Mouse (Mus musculus): ENCODE results near the gene Gja4.

DNA sequence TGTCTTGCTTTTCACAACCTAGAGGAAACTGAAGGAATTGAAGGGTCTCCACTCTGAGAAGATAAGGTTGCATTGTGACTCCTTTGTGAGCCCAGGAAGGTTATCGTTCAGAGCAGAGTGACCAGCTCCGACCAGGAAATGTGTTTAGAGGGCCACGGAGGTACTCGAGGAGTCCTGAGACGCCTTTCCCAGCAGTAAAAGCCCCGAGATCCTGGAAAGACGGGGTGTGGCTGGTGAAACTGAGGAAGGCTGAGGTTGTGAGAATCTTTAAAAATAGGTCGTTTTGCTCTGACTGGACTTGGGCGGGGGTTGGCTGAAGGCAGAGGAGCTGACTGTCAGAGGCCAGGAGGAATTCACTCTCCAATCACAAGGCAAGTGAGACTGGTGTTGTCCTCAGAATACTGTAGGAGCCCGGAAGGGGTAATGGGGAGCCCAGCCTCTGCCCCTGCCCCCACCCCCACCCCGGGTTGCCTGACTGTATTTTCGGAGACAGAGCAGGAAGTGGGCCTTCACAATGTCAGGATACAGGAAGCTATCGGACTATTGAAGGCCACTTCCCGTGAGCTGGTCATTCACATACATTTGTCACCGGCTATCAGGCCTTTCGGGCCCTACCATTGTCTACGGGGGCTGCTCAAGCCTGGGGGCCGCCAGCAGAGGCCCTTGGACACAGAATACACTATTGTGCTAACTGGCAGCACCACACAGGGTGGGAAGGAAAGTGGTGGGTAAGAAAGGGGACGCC, 50.2 kb downstream of the Gja4 start:
- TF ChIP-seq CTCF (IDR thresholded peaks at IDR 0.05), result no peak
- peak; percentile 77 for TF ChIP-seq EP300 (IDR thresholded peaks at IDR 0.05)
